ENCODE assay signal across 8 mouse cellular contexts in genomic region chr16:8672350-8672687, GRCm38 (mm10). TPM values are rescaled to one million over a fixed set of nuclear protein-coding genes. Genes with fewer than 3 reads are reported as not detected.
DNase-seq lines count a peak whose midpoint lies in the region; ATAC-seq and TF ChIP-seq lines count a peak whose summit lies in the region.

No protein-coding gene starts in this region.

- no peak for ATAC-seq in limb, embryonic 15.5 days (ENCODE audit: insufficient number of reproducible peaks, low FRiP score, low TSS enrichment, low read depth)
- ATAC-seq in stomach, embryonic 16.5 days (ENCODE audit: insufficient read depth, low FRiP score), result no peak
- no peak for ATAC-seq in frontal cortex, adult (ENCODE audit: low TSS enrichment)

- TF ChIP-seq CTCF in heart, adult 2 months (IDR thresholded peaks at IDR 0.05), result no peak
- no peak for TF ChIP-seq CTCF in testis, adult 2 months (IDR thresholded peaks at IDR 0.05; ENCODE audit: control insufficient read depth, insufficient read depth, insufficient replicate concordance, low read depth, low read length)

- no peaks in the 10 kb centered on the region; the same call in 1 of the 2 replicates for H3K79me2 ChIP-seq in heart, adult 2 months (replicated peaks; ENCODE audit: control insufficient read depth, insufficient read depth, low read length)

- H3K4me1 ChIP-seq in heart, adult 2 months (ENCODE audit: control insufficient read depth, insufficient read depth, low read length), result peaks cover 25% of the 10 kb centered on the region
- peaks cover 18% of the 10 kb centered on the region for H3K4me1 ChIP-seq in testis, adult 2 months (ENCODE audit: control insufficient read depth, insufficient read depth, low read length)
- peaks cover 50% of the 10 kb centered on the region for H3K4me1 ChIP-seq in limb, embryonic 15.5 days
- H3K4me1 ChIP-seq in stomach, embryonic 16.5 days (ENCODE audit: control insufficient read depth, insufficient read depth, low read length), result peaks cover 33% of the 10 kb centered on the region

- no peaks in the 10 kb centered on the region for H3K9me3 ChIP-seq in limb, embryonic 15.5 days
- no peaks in the 10 kb centered on the region for H3K9me3 ChIP-seq in stomach, embryonic 16.5 days (replicated peaks; ENCODE audit: control insufficient read depth, low read length)

- under 1% methylated on average over 18 of the region's 18 CpGs for WGBS in heart, adult 2 months
- under 1% methylated on average over 18 of the region's 18 CpGs for WGBS in limb, embryonic 15.5 days
- WGBS in stomach, embryonic 16.5 days, result under 1% methylated on average over 18 of the region's 18 CpGs

- peak overlapping the region; percentile 63 for H3K4me3 ChIP-seq in heart, adult 2 months
- H3K4me3 ChIP-seq in testis, adult 2 months (ENCODE audit: control insufficient read depth, low read depth, low read length), result peak overlapping the region; percentile 91
- peak overlapping the region; percentile 72 for H3K4me3 ChIP-seq in limb, embryonic 15.5 days
- H3K4me3 ChIP-seq in stomach, embryonic 16.5 days (replicated peaks; ENCODE audit: low read length), result peak overlapping the region; percentile 77

- H3K27ac ChIP-seq in heart, adult 2 months, result no peak overlapping the region; the same call in 1 of the 2 replicates
- H3K27ac ChIP-seq in testis, adult 2 months (ENCODE audit: control insufficient read depth, insufficient read depth, low read depth, low read length), result no peak overlapping the region
- no peak overlapping the region for H3K27ac ChIP-seq in limb, embryonic 15.5 days
- 0 out of 2 replicates have a peak overlapping the region, but pooled peaks have one; percentile 90 for H3K27ac ChIP-seq in stomach, embryonic 16.5 days (ENCODE audit: low read length)

- peak overlapping the region; percentile 89 for H3K4me2 ChIP-seq in limb, embryonic 15.5 days
- peak overlapping the region; percentile 73 for H3K4me2 ChIP-seq in stomach, embryonic 16.5 days (ENCODE audit: low read depth, low read length)

- no peaks in the 10 kb centered on the region for H3K27me3 ChIP-seq in heart, adult 2 months (ENCODE audit: control insufficient read depth, insufficient read depth, low read length)
- no peaks in the 10 kb centered on the region for H3K27me3 ChIP-seq in testis, adult 2 months (ENCODE audit: control insufficient read depth, insufficient read depth, low read length)
- 0 out of 2 replicates have a peak, but pooled peaks cover 3% of the 10 kb centered on the region for H3K27me3 ChIP-seq in limb, embryonic 15.5 days
- no peaks in the 10 kb centered on the region for H3K27me3 ChIP-seq in stomach, embryonic 16.5 days (ENCODE audit: control insufficient read depth, insufficient read depth, low read length)

- TF ChIP-seq EP300 in heart, adult 2 months (IDR thresholded peaks at IDR 0.05; ENCODE audit: insufficient read depth, low read depth, low read length), result no peak

- intact Hi-C loops in heart, adult 2 months (cut with DNase I), result no loop called here
- intact Hi-C loops in heart, postnatal 25 days (cut with DNase I), result no loop called here

- no peaks in the 10 kb centered on the region for H3K36me3 ChIP-seq in heart, adult 2 months (ENCODE audit: control insufficient read depth, insufficient read depth, low read length)
- H3K36me3 ChIP-seq in testis, adult 2 months (ENCODE audit: control insufficient read depth, insufficient read depth, low read length), result no peaks in the 10 kb centered on the region
- H3K36me3 ChIP-seq in limb, embryonic 15.5 days, result peaks cover 4% of the 10 kb centered on the region; the same call in 1 of the 2 replicates
- no peaks in the 10 kb centered on the region for H3K36me3 ChIP-seq in stomach, embryonic 16.5 days (ENCODE audit: control insufficient read depth, insufficient read depth, low read length)

- no peak for DNase-seq in heart, adult 2 months
- DNase-seq in heart, postnatal 25 days (ENCODE audit: low spot score), result no peak
- no peak for DNase-seq in testis, postnatal 10 days (ENCODE audit: low spot score)
- DNase-seq in adrenal gland, adult 2 months, result no peak

- TF ChIP-seq POLR2A in heart, adult 2 months (IDR thresholded peaks at IDR 0.05; ENCODE audit: insufficient read depth, low read depth, low read length), result no peak
- TF ChIP-seq POLR2A in testis, adult 2 months (IDR thresholded peaks at IDR 0.05; ENCODE audit: control insufficient read depth, low read depth, low read length), result no peak

- H3K9ac ChIP-seq in heart, adult 2 months (ENCODE audit: low read depth, low read length), result peak overlapping the region; percentile 67
- H3K9ac ChIP-seq in limb, embryonic 15.5 days, result 0 out of 2 replicates have a peak overlapping the region, but pooled peaks have one; percentile 26
- peak overlapping the region; percentile 59; the same call in 1 of the 2 replicates for H3K9ac ChIP-seq in stomach, embryonic 16.5 days (ENCODE audit: low read length)

RNA-seq across cellular contexts. Expression of gene Carhsp1, which starts 0.4 kb away (rescaled TPM):
- total RNA-seq in heart, adult 2 months (2021), result 10 to 100 TPM; 15.2 to 18.3 TPM
- polyA plus RNA-seq in heart, adult 2 months (2012; rRNA removed), result 27.1 and 30.5 TPM in 2 replicates
- 10 to 100 TPM; 17.6 to 20.9 TPM for total RNA-seq in heart, postnatal 25 days (2021)
- polyA plus RNA-seq in testis, adult 2 months (2012; rRNA removed), result 80.6 and 91.0 TPM in 2 replicates
- polyA plus RNA-seq in limb, embryonic 15.5 days (2015; fragmentation: Nextera tagmentation; extraction: Ambion mirVana), result 85.1 and 85.5 TPM in 2 replicates
- polyA plus RNA-seq in stomach, embryonic 16.5 days (2015; fragmentation: Nextera tagmentation; extraction: Ambion mirVana), result 89.9 and 92.1 TPM in 2 replicates
- total RNA-seq in adrenal gland, adult 2 months (2021), result 100 to 1,000 TPM in 1 of 2 experiments, 10 to 100 TPM in 1; 52.0 to 120 TPM
- polyA plus RNA-seq in adrenal gland, adult 2 months (2012; rRNA removed), result 233 and 404 TPM in 2 replicates

RNA-seq across cellular contexts. Expression of gene Gm5767, which starts 8.3 kb away (rescaled TPM):
- not detected for total RNA-seq in heart, adult 2 months (2021)
- polyA plus RNA-seq in heart, adult 2 months (2012; rRNA removed), result 0.39 TPM in 1 of 2 replicates, not detected in the other
- total RNA-seq in heart, postnatal 25 days (2021), result not detected
- polyA plus RNA-seq in testis, adult 2 months (2012; rRNA removed), result 526 and 543 TPM in 2 replicates
- 0.32 TPM in 1 of 2 replicates, not detected in the other for polyA plus RNA-seq in limb, embryonic 15.5 days (2015; fragmentation: Nextera tagmentation; extraction: Ambion mirVana)
- polyA plus RNA-seq in stomach, embryonic 16.5 days (2015; fragmentation: Nextera tagmentation; extraction: Ambion mirVana), result not detected in 2 replicates
- total RNA-seq in adrenal gland, adult 2 months (2021), result not detected
- 0.25 and 0.29 TPM in 2 replicates for polyA plus RNA-seq in adrenal gland, adult 2 months (2012; rRNA removed)

RNA-seq across cellular contexts. Expression of gene Tmem186, which starts 34.8 kb away (rescaled TPM):
- 10 to 100 TPM; 17.2 to 19.1 TPM for total RNA-seq in heart, adult 2 months (2021)
- polyA plus RNA-seq in heart, adult 2 months (2012; rRNA removed), result 13.7 and 20.0 TPM in 2 replicates
- total RNA-seq in heart, postnatal 25 days (2021), result 10 to 100 TPM; 17.0 to 18.0 TPM
- polyA plus RNA-seq in testis, adult 2 months (2012; rRNA removed), result 11.0 and 11.1 TPM in 2 replicates
- polyA plus RNA-seq in limb, embryonic 15.5 days (2015; fragmentation: Nextera tagmentation; extraction: Ambion mirVana), result 18.8 and 20.4 TPM in 2 replicates
- 19.7 and 20.3 TPM in 2 replicates for polyA plus RNA-seq in stomach, embryonic 16.5 days (2015; fragmentation: Nextera tagmentation; extraction: Ambion mirVana)
- total RNA-seq in adrenal gland, adult 2 months (2021), result 10 to 100 TPM; 15.3 to 22.1 TPM
- 15.6 and 16.2 TPM in 2 replicates for polyA plus RNA-seq in adrenal gland, adult 2 months (2012; rRNA removed)

RNA-seq across cellular contexts. Expression of gene Pmm2, which starts 34.8 kb away (rescaled TPM):
- total RNA-seq in heart, adult 2 months (2021), result 10 to 100 TPM; 28.8 to 29.1 TPM
- polyA plus RNA-seq in heart, adult 2 months (2012; rRNA removed), result 38.8 and 50.2 TPM in 2 replicates
- total RNA-seq in heart, postnatal 25 days (2021), result 10 to 100 TPM; 29.8 to 30.8 TPM
- polyA plus RNA-seq in testis, adult 2 months (2012; rRNA removed), result 58.5 and 60.2 TPM in 2 replicates
- polyA plus RNA-seq in limb, embryonic 15.5 days (2015; fragmentation: Nextera tagmentation; extraction: Ambion mirVana), result 52.8 and 55.1 TPM in 2 replicates
- 63.4 and 72.6 TPM in 2 replicates for polyA plus RNA-seq in stomach, embryonic 16.5 days (2015; fragmentation: Nextera tagmentation; extraction: Ambion mirVana)
- 10 to 100 TPM; 48.1 to 53.8 TPM for total RNA-seq in adrenal gland, adult 2 months (2021)
- 54.1 and 75.1 TPM in 2 replicates for polyA plus RNA-seq in adrenal gland, adult 2 months (2012; rRNA removed)

Comparison
In these comparisons a context has a peak if more than half of its experiments do, and no peak if none do; other contexts are left out.
1. RNA of gene Gm5767, which starts 8.3 kb away (polyA plus RNA-seq): 526 to 543 TPM in testis, adult 2 months; 0.39 TPM in heart, adult 2 months, 0.32 TPM in limb, embryonic 15.5 days, 0.25 to 0.29 TPM in adrenal gland, adult 2 months and not detected in stomach, embryonic 16.5 days; every median in the first group is over 100 times any median in the second.
2. Peak in every context shown above with its lines, with median percentiles within 50 percentile points of each other: H3K4me3 ChIP-seq and H3K9ac ChIP-seq.